Mouse (Mus musculus) cortical plate, adult 2 months (tissue): ENCODE measurements around the gene Rrp12.

Experiments used
- CTCF ChIP-seq: fragments of 200-500 bp; IDR thresholded peaks from 2 replicates; pipeline ENCODE4 v1.5.1; 2011; ENCODE audit warnings: mild to moderate bottlenecking, control low read depth, low read length; ENCODE audit not compliant: insufficient read depth; ENCODE audit errors: extremely low read depth
- POLR2A ChIP-seq: fragments of 200-500 bp; IDR thresholded peaks from 2 replicates; pipeline ENCODE4 v1.6.1; 2011; ENCODE audit warnings: mild to moderate bottlenecking, low read length, control low read depth; ENCODE audit not compliant: insufficient read depth; ENCODE audit errors: extremely low read depth

DNA sequence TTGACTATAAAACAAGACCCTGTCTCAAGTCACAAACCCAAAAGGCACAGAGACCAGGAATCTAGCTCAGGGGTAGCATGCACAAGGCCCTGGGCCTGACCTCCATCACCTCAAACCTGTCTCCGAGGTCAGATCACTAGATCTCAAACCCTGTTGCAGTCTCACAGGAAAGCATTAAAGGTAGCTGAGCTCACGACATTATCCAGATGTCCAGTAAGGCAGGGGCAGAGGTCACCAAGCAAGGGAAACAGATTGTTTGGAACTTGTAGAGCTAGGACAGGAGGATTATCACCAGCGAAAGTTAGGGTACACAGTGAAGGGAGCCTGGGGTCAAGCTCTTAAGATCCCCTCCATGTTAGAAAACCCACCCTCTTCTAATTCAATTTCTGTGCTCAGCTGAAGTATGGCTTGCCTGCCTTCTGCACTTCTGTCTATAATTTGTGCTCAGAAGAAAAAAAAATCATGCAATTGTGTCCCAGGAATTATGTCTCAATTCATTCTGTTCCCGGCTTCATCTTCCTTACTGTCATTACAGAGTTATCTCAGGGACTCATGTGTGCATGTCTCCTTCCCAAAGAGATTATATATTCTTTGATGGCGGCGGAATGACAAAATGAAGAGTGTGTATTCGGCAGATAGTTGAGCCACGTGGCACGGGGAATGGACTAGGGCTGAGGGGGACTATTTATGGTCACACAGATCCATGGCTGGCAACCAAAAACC, 58.6 kb downstream of the Rrp12 start:
- no peak for TF ChIP-seq CTCF
- no peak for TF ChIP-seq POLR2A
